Mouse (Mus musculus) CH12.LX (cell line): ENCODE data around the gene Mthfd2. TPM values are rescaled to one million over a fixed set of nuclear protein-coding genes. Genes with fewer than 3 reads are reported as not detected.

Experiments used
- DNase-seq: peaks from one replicate; pipeline ENCODE4 v3.0.0-alpha.2; 2013; ENCODE audit errors: extremely low read depth
- H3K27ac ChIP-seq: 2 replicates; pipeline ENCODE4 v1.5.1; 2012; ENCODE audit warnings: low read depth, mild to moderate bottlenecking, control low read depth, moderate library complexity; ENCODE audit not compliant: insufficient read depth
- H3K27me3 ChIP-seq: replicated peaks from 2 replicates; pipeline ENCODE3; 2012; ENCODE audit warnings: inconsistent platforms
- H3K36me3 ChIP-seq, 2 experiments: replicated peaks in 1 of 2; 2 replicates each; pipeline versions ENCODE3 to v1.6.1; 2012; ENCODE audit warnings: inconsistent platforms in 1 of 2, low read length in 1 of 2, mild to moderate bottlenecking in 1 of 2, mixed read lengths in 1 of 2, moderate library complexity in 1 of 2; ENCODE audit not compliant: control insufficient read depth in 1 of 2, insufficient read depth in 1 of 2
- H3K4me1 ChIP-seq, 2 experiments: 2 replicates each; pipeline ENCODE4 v1.6.1; 2012; ENCODE audit warnings: inconsistent platforms in 1 of 2, moderate library complexity in 1 of 2; ENCODE audit not compliant: insufficient read depth in 2 of 2, control insufficient read depth in 1 of 2
- H3K4me2 ChIP-seq: 2 replicates; pipeline ENCODE4 v1.6.1; 2012; ENCODE audit warnings: low read depth, mild to moderate bottlenecking, control low read depth; ENCODE audit not compliant: poor library complexity, insufficient read depth, severe bottlenecking
- H3K4me3 ChIP-seq, 3 experiments: fragments of 150-350 bp in 1 of 3; sonication (generic) in 1 of 3; replicated peaks in 1 of 3; 2 replicates each; pipeline versions ENCODE3 to v1.5.1; 2011 to 2012; ENCODE audit warnings: low read depth in 2 of 3, low read length in 2 of 3, mild to moderate bottlenecking in 2 of 3, moderate library complexity in 2 of 3, control low read depth in 1 of 3, improper control_type of control experiment in 1 of 3, inconsistent platforms in 1 of 3, mixed read lengths in 1 of 3; ENCODE audit not compliant: poor library complexity in 1 of 3
- H3K79me2 ChIP-seq: replicated peaks from 2 replicates; pipeline ENCODE4 v1.6.1; 2012; ENCODE audit warnings: mild to moderate bottlenecking, moderate library complexity; ENCODE audit not compliant: control insufficient read depth, poor library complexity, insufficient read depth, severe bottlenecking; ENCODE audit errors: extremely low read depth
- H3K9ac ChIP-seq: 2 replicates; pipeline ENCODE4 v1.6.1; 2012; ENCODE audit warnings: low read depth, mild to moderate bottlenecking, control low read depth, moderate library complexity; ENCODE audit not compliant: insufficient read depth
- H3K9me3 ChIP-seq: replicated peaks from 2 replicates; pipeline ENCODE3; 2012; ENCODE audit warnings: low read length, inconsistent platforms, mixed read lengths
- BHLHE40 ChIP-seq: IDR thresholded peaks from 2 replicates; pipeline ENCODE4 v1.6.1; 2011; ENCODE audit warnings: mild to moderate bottlenecking, low read depth, low read length, improper control_type of control experiment
- CHD1 ChIP-seq: IDR thresholded peaks from 2 replicates; pipeline ENCODE4 v1.6.1; 2012; ENCODE audit warnings: low read depth, low read length, improper control_type of control experiment, inconsistent platforms
- CTCF ChIP-seq, 2 experiments: IDR thresholded peaks in 1 of 2; conservative IDR thresholded peaks in 1 of 2; 2 replicates each; pipeline ENCODE4 v1.5.1; 2011 to 2012; ENCODE audit warnings: low read depth in 2 of 2, low read length in 2 of 2, improper control_type of control experiment in 1 of 2, inconsistent platforms in 1 of 2, mild to moderate bottlenecking in 1 of 2, moderate library complexity in 1 of 2
- ELF1 ChIP-seq: IDR thresholded peaks from 2 replicates; pipeline ENCODE4 v1.6.1; 2014; ENCODE audit warnings: low read depth, mild to moderate bottlenecking, inconsistent platforms, low read length, improper control_type of control experiment
- EP300 ChIP-seq: IDR thresholded peaks from 2 replicates; pipeline ENCODE4 v1.6.1; 2011; ENCODE audit warnings: low read length, improper control_type of control experiment
- ETS1 ChIP-seq: conservative IDR thresholded peaks from 2 replicates; pipeline ENCODE4 v1.6.1; 2012; ENCODE audit warnings: low read depth, mild to moderate bottlenecking, inconsistent platforms, low read length, improper control_type of control experiment, moderate library complexity
- GABPA ChIP-seq: IDR thresholded peaks from 2 replicates; pipeline ENCODE4 v1.6.1; 2012; ENCODE audit warnings: low read depth, low read length, improper control_type of control experiment, inconsistent platforms; ENCODE audit not compliant: insufficient replicate concordance
- HCFC1 ChIP-seq: IDR thresholded peaks from 2 replicates; pipeline ENCODE4 v1.6.1; 2012; ENCODE audit warnings: low read depth, mild to moderate bottlenecking, inconsistent platforms, low read length, improper control_type of control experiment
- IRF4 ChIP-seq: IDR thresholded peaks from 2 replicates; pipeline ENCODE4 v1.6.1; 2014; ENCODE audit warnings: low read depth, mild to moderate bottlenecking, inconsistent platforms, low read length, improper control_type of control experiment
- JUN ChIP-seq: IDR thresholded peaks from 2 replicates; pipeline ENCODE4 v1.6.1; 2011; ENCODE audit warnings: low read depth, mild to moderate bottlenecking, low read length, improper control_type of control experiment, moderate library complexity; ENCODE audit not compliant: insufficient read depth
- JUND ChIP-seq: conservative IDR thresholded peaks from 2 replicates; pipeline ENCODE4 v1.6.1; 2011; ENCODE audit warnings: low read depth, low read length, improper control_type of control experiment
- MAFK ChIP-seq: IDR thresholded peaks from 2 replicates; pipeline ENCODE4 v1.6.1; 2011; ENCODE audit warnings: low read length, improper control_type of control experiment; ENCODE audit not compliant: insufficient replicate concordance
- MAZ ChIP-seq: IDR thresholded peaks from 2 replicates; pipeline ENCODE4 v1.6.1; 2012; ENCODE audit warnings: low read depth, mild to moderate bottlenecking, inconsistent platforms, low read length, improper control_type of control experiment, moderate library complexity
- MEF2A ChIP-seq: IDR thresholded peaks from 2 replicates; pipeline ENCODE4 v1.6.1; 2014; ENCODE audit warnings: low read depth, mild to moderate bottlenecking, inconsistent platforms, low read length, improper control_type of control experiment, borderline replicate concordance
- MXI1 ChIP-seq: IDR thresholded peaks from 2 replicates; pipeline ENCODE4 v1.6.1; 2011; ENCODE audit warnings: mild to moderate bottlenecking, low read depth, low read length, improper control_type of control experiment
- NELFE ChIP-seq: IDR thresholded peaks from 2 replicates; pipeline ENCODE4 v1.6.1; 2011; ENCODE audit warnings: low read depth, low read length, improper control_type of control experiment
- NRF1 ChIP-seq: IDR thresholded peaks from 2 replicates; pipeline ENCODE4 v1.6.1; 2014; ENCODE audit warnings: low read depth, mild to moderate bottlenecking, inconsistent platforms, low read length, improper control_type of control experiment, moderate library complexity
- PAX5 ChIP-seq: IDR thresholded peaks from 2 replicates; pipeline ENCODE4 v1.6.1; 2012; ENCODE audit warnings: low read length, inconsistent platforms, mixed read lengths
- POLR2A ChIP-seq: IDR thresholded peaks from 2 replicates; pipeline ENCODE4 v1.6.1; 2011; ENCODE audit warnings: low read depth, mild to moderate bottlenecking, improper control_type of control experiment, low read length
- POLR2AphosphoS2 ChIP-seq: IDR thresholded peaks from 2 replicates; pipeline ENCODE4 v1.6.1; 2011; ENCODE audit warnings: low read depth, low read length, improper control_type of control experiment
- RAD21 ChIP-seq: IDR thresholded peaks from 2 replicates; pipeline ENCODE4 v1.6.1; 2011; ENCODE audit warnings: low read depth, mild to moderate bottlenecking, low read length, improper control_type of control experiment, moderate library complexity
- RCOR1 ChIP-seq: conservative IDR thresholded peaks from 2 replicates; pipeline ENCODE4 v1.6.1; 2012; ENCODE audit warnings: low read depth, mild to moderate bottlenecking, inconsistent platforms, low read length, improper control_type of control experiment
- SMC3 ChIP-seq: IDR thresholded peaks from 2 replicates; pipeline ENCODE4 v1.6.1; 2011; ENCODE audit warnings: low read depth, low read length, improper control_type of control experiment
- TBP ChIP-seq: conservative IDR thresholded peaks from 2 replicates; pipeline ENCODE4 v1.6.1; 2011; ENCODE audit warnings: low read depth, low read length, improper control_type of control experiment
- UBTF ChIP-seq: IDR thresholded peaks from 2 replicates; pipeline ENCODE4 v1.6.1; 2012; ENCODE audit warnings: low read depth, mild to moderate bottlenecking, inconsistent platforms, low read length, improper control_type of control experiment, moderate library complexity
- USF1 ChIP-seq: IDR thresholded peaks from 2 replicates; pipeline ENCODE4 v1.6.1; 2014; ENCODE audit warnings: low read depth, mild to moderate bottlenecking, inconsistent platforms, low read length, improper control_type of control experiment
- USF2 ChIP-seq: conservative IDR thresholded peaks from 2 replicates; pipeline ENCODE4 v1.6.1; 2011; ENCODE audit warnings: low read depth, low read length, improper control_type of control experiment
- ZC3H11A ChIP-seq: IDR thresholded peaks from 2 replicates; pipeline ENCODE4 v1.6.1; 2012; ENCODE audit warnings: low read depth, mild to moderate bottlenecking, inconsistent platforms, low read length, improper control_type of control experiment
- ZKSCAN1 ChIP-seq: IDR thresholded peaks from 2 replicates; pipeline ENCODE4 v1.6.1; 2012; ENCODE audit warnings: low read depth, inconsistent platforms, low read length, improper control_type of control experiment, borderline replicate concordance
- ZMIZ1 ChIP-seq: IDR thresholded peaks from 2 replicates; pipeline ENCODE4 v1.6.1; 2012; ENCODE audit warnings: low read depth, mild to moderate bottlenecking, inconsistent platforms, low read length, improper control_type of control experiment
- ZNF384 ChIP-seq: IDR thresholded peaks from 2 replicates; pipeline ENCODE4 v1.6.1; 2012; ENCODE audit warnings: low read depth, low read length, improper control_type of control experiment, inconsistent platforms
- dilution Hi-C: fragments of 300-500 bp; cut with MboI; formaldehyde crosslinking; loops from 2 replicates; pipeline ENCODE4 v1.14.3; 2020; ENCODE audit warnings: low sequenced_read_pairs; ENCODE audit not compliant: extremely low pct_unique_long_range_greater_than_20kb, extremely low pct_ligation_motif_present
- in situ Hi-C: fragments of 300-500 bp; cut with MboI; formaldehyde crosslinking; loops from 3 replicates; pipeline ENCODE4 v1.14.3; 2019; ENCODE audit warnings: low sequenced_read_pairs, low pct_ligation_motif_present, low pct_unique_long_range_greater_than_20kb, mixed read lengths
- polyA plus RNA-seq: library from polyadenylated mRNA; unstranded; fragments of >175 nt; gene quantifications from 2 replicates; pipeline ENCODE4 v1.2.1, GENCODE M21; 2012; ENCODE audit warnings: low read depth; ENCODE audit not compliant: insufficient read length
- total RNA-seq, 2 experiments: library from RNA; depleted of rRNA; stranded (reverse); fragments of 300-350 nt in 1 of 2; fragments of >200 nt in 1 of 2; gene quantifications; 2 replicates each; pipeline ENCODE4 v1.2.3; 2012 to 2014

The Mthfd2 gene
- total and polyA plus RNA-seq, 3 experiments = 286 to 351 (median 327) TPM

DNA sequence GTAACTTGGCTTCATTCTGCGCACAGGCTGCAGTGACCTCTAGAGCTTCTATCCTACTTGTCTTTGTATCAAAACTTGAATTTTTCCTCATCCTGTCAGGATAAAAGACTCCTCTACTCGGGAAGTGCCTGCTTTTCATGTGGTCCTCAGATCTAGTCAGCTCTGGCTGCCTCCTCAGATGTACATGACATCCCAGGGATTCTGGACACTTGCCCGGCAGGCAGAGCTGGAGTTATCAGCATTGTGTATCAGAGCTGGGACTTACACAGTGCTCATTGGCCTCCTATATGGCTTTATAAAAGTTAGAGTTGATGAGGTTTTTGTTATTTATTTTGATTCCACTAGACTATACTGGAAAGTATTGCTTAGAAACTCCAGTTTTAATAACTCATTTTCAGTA lies 15.7 kb upstream of the Mthfd2 start:
- Histone ChIP-seq H3K4me2 (no peak overlapping the region), H3K27ac (no peak overlapping the region), H3K79me2 (peaks cover 9% of the 10 kb centered on the region), H3K9me3 (no peaks in the 10 kb centered on the region), H3K9ac (no peak overlapping the region), H3K4me3 (no peak overlapping the region), H3K27me3 (no peaks in the 10 kb centered on the region), H3K4me1 (no peaks in the 10 kb centered on the region), H3K36me3 (peaks cover 52 to 70% of the 10 kb centered on the region in 2 experiments)
- in situ Hi-C loops = no loop called here
- dilution Hi-C loops = no loop called here
- no peak for DNase-seq
- no peak for TF ChIP-seq RCOR1
- no peak for TF ChIP-seq ELF1
- TF ChIP-seq ZC3H11A = no peak
- TF ChIP-seq HCFC1 = no peak
- TF ChIP-seq MEF2A = no peak
- TF ChIP-seq CTCF (conservative IDR thresholded peaks at IDR 0.05 in 1 of 2, IDR thresholded peaks at IDR 0.05 in 1 of 2; ENCODE audit: low read depth in 2 of 2, low read length in 2 of 2) = no peak
- no peak for TF ChIP-seq USF2
- no peak for TF ChIP-seq ZKSCAN1
- TF ChIP-seq ZMIZ1 = no peak
- TF ChIP-seq JUN = no peak
- no peak for TF ChIP-seq MXI1
- no peak for TF ChIP-seq BHLHE40
- no peak for TF ChIP-seq NRF1
- no peak for TF ChIP-seq NELFE
- no peak for TF ChIP-seq RAD21
- no peak for TF ChIP-seq IRF4
- TF ChIP-seq JUND = no peak
- TF ChIP-seq POLR2AphosphoS2 = no peak

- Histone ChIP-seq H3K27ac (no peak overlapping the region), H3K4me1 (peaks cover 11 to 32% of the 10 kb centered on the region in 2 experiments), H3K79me2 (peaks cover 64% of the 10 kb centered on the region), H3K36me3 (peaks cover 34 to 45% of the 10 kb centered on the region in 2 experiments), H3K27me3 (no peaks in the 10 kb centered on the region), H3K4me2 (peak overlapping the region; percentile 99), H3K9ac (no peak overlapping the region; the same call in 1 of the 2 replicates), H3K9me3 (no peaks in the 10 kb centered on the region), H3K4me3 (peak overlapping the region; percentile 40 to 94 (median 85))
- no peak for DNase-seq
- dilution Hi-C loops (no loop called here), in situ Hi-C loops (no loop called here)
- TF ChIP-seq USF1 (no peak), IRF4 (no peak), GABPA (no peak), MAZ (no peak), JUN (no peak), UBTF (no peak), HCFC1 (no peak), ELF1 (no peak), MAFK (no peak), ZNF384 (peak; percentile 54), ETS1 (no peak), TBP (no peak), BHLHE40 (no peak), POLR2AphosphoS2 (no peak), CHD1 (no peak), EP300 (no peak), MXI1 (no peak), NRF1 (no peak), ZKSCAN1 (no peak), CTCF (conservative IDR thresholded peaks at IDR 0.05 in 1 of 2, IDR thresholded peaks at IDR 0.05 in 1 of 2; ENCODE audit: low read depth in 2 of 2, low read length in 2 of 2) (peak in 1 of 2 experiments; percentile 39; a peak in 2 of 4 replicates), SMC3 (peak; percentile 25), PAX5 (no peak), POLR2A (no peak), MEF2A (no peak), ZC3H11A (no peak)
Measured at GRCm38 (mm10) chr6:83327591-83328190, 2.0 kb upstream of the Mthfd2 start.
